Mouse (Mus musculus) layer of hippocampus, adult 2 months (tissue): ENCODE measurements around the gene Peli1. TPM values are rescaled to one million over a fixed set of nuclear protein-coding genes. Genes with fewer than 3 reads are reported as not detected.

ENCODE experiments used
- DNase-seq, 2 experiments: peaks; one replicate each; pipeline ENCODE4 v3.0.0; 2022; ENCODE audit warnings: low spot score in 2 of 2
- H3K27ac ChIP-seq: fragments of 200-600 bp; 2 replicates; pipeline ENCODE4 v1.8.1; 2022
- H3K4me3 ChIP-seq: fragments of 200-600 bp; 2 replicates; pipeline ENCODE4 v1.8.1; 2022; ENCODE audit warnings: mild to moderate bottlenecking
- CTCF ChIP-seq: fragments of 200-600 bp; conservative IDR thresholded peaks from 2 replicates; pipeline ENCODE4 v1.8.1; 2022; ENCODE audit warnings: antibody characterized with exemption, mild to moderate bottlenecking, moderate library complexity
- total RNA-seq, 2 experiments: library from RNA; stranded (reverse); gene quantifications; 2 replicates each; pipeline ENCODE4 v1.2.3; 2021

The Peli1 gene
- total RNA-seq, 2 experiments from 2014 or later, result 48.1 to 49.6 TPM

- TF ChIP-seq CTCF, result no peak
- no peak overlapping the region for H3K27ac ChIP-seq
- no peak for DNase-seq
- H3K4me3 ChIP-seq, result no peak overlapping the region
Measured at GRCm38 (mm10) chr11:21194851-21195250, 103.8 kb downstream of the Peli1 start.

Other genes starting within 250 kb of the Peli1 start
- gene Vps54, start 148.0 kb downstream of the Peli1 start, total RNA-seq, result 10 to 100 TPM; 27.1 to 28.4 TPM